In genomic region chr9:110296867-110297627, GRCm38 (mm10) we compare ENCODE assay signal across 7 mouse cellular contexts. TPM values are rescaled to one million over a fixed set of nuclear protein-coding genes. Genes with fewer than 3 reads are reported as not detected.
A peak's percentile ranks its signal among the peaks of the same experiment; 100 is the strongest.
DNase-seq lines count a peak whose midpoint lies in the region; ATAC-seq lines count a peak whose summit lies in the region.

No protein-coding gene starts in this region.

- H3K4me2 ChIP-seq in midbrain, embryonic 16.5 days (ENCODE audit: low read length), result no peak overlapping the region

- no peaks in the 10 kb centered on the region for H3K27me3 ChIP-seq in midbrain, embryonic 16.5 days (ENCODE audit: control insufficient read depth, insufficient read depth, low read depth, low read length)

- peak; percentile 79 for ATAC-seq in midbrain, embryonic 16.5 days

- intact Hi-C loops in left cerebral cortex, postnatal 4 days (cut with DNase I), result no loop called here

- DNase-seq in adrenal gland, adult 8-10 months, result peak; percentile 76
- DNase-seq in embryo, embryonic 11 days, result peak; percentile 89
- peak; percentile 56 to 77 for DNase-seq in gastrocnemius, postnatal 4 days (ENCODE audit: low spot score in 2 of 2)
- peak; percentile 86 for DNase-seq in kidney, adult 18-20 months
- peak; percentile 81 for DNase-seq in left cerebral cortex, postnatal 4 days
- DNase-seq in spleen, adult 18-20 months, result peak; percentile 40 to 74

- no peaks in the 10 kb centered on the region for H3K36me3 ChIP-seq in midbrain, embryonic 16.5 days (ENCODE audit: control insufficient read depth, insufficient read depth, low read length)

- 0 out of 2 replicates have a peak, but pooled peaks cover 2% of the 10 kb centered on the region for H3K9me3 ChIP-seq in midbrain, embryonic 16.5 days (replicated peaks; ENCODE audit: control insufficient read depth, low read length, poor library complexity, severe bottlenecking)

- under 1% methylated on average over 5 of the region's 5 CpGs for WGBS in midbrain, embryonic 16.5 days

- no peak overlapping the region for H3K4me3 ChIP-seq in midbrain, embryonic 16.5 days (ENCODE audit: low read depth, low read length)

- no peak overlapping the region for H3K27ac ChIP-seq in midbrain, embryonic 16.5 days (ENCODE audit: low read length)

- no peak overlapping the region for H3K9ac ChIP-seq in midbrain, embryonic 16.5 days (ENCODE audit: low read depth, low read length)

- H3K4me1 ChIP-seq in midbrain, embryonic 16.5 days (ENCODE audit: control insufficient read depth, insufficient read depth, low read length), result peaks cover 3% of the 10 kb centered on the region; the same call in 1 of the 2 replicates

RNA-seq across cellular contexts. Expression of gene Elp6, which starts 7.9 kb away (rescaled TPM):
- 10 to 100 TPM; 10.5 to 14.6 (median 12.2) TPM for total RNA-seq in adrenal gland, adult 8-10 months (2022)
- total RNA-seq in gastrocnemius, postnatal 4 days (2021), result 1 to 10 TPM; 4.8 to 5.5 TPM
- total RNA-seq in left cerebral cortex, postnatal 4 days (2021), result 10 to 100 TPM; 12.5 to 19.3 TPM
- polyA plus RNA-seq in midbrain, embryonic 16.5 days (2015; fragmentation: Nextera tagmentation; extraction: Ambion mirVana), result 39.4 and 41.0 TPM in 2 replicates

RNA-seq across cellular contexts. Expression of gene Scap, which starts 36.0 kb away (rescaled TPM):
- 100 to 1,000 TPM; 110 to 118 (median 116) TPM for total RNA-seq in adrenal gland, adult 8-10 months (2022)
- total RNA-seq in gastrocnemius, postnatal 4 days (2021), result 10 to 100 TPM; 25.1 to 29.4 TPM
- total RNA-seq in left cerebral cortex, postnatal 4 days (2021), result 10 to 100 TPM; 96.7 to 99.5 TPM
- polyA plus RNA-seq in midbrain, embryonic 16.5 days (2015; fragmentation: Nextera tagmentation; extraction: Ambion mirVana), result 57.4 and 64.5 TPM in 2 replicates

RNA-seq across cellular contexts. Expression of gene Cspg5, which starts 53.5 kb away (rescaled TPM):
- 10 to 100 TPM; 18.1 to 30.7 (median 25.3) TPM for total RNA-seq in adrenal gland, adult 8-10 months (2022)
- 1 to 10 TPM; 1.5 to 2.2 TPM for total RNA-seq in gastrocnemius, postnatal 4 days (2021)
- 100 to 1,000 TPM; 420 to 463 TPM for total RNA-seq in left cerebral cortex, postnatal 4 days (2021)
- 180 and 230 TPM in 2 replicates for polyA plus RNA-seq in midbrain, embryonic 16.5 days (2015; fragmentation: Nextera tagmentation; extraction: Ambion mirVana)

Comparison
In these comparisons a context has a peak if more than half of its experiments do, and no peak if none do; other contexts are left out.
1. RNA of gene Cspg5, which starts 53.5 kb away (total RNA-seq): 420 to 463 TPM in left cerebral cortex, postnatal 4 days; 18.1 to 30.7 TPM in adrenal gland, adult 8-10 months and 1.5 to 2.2 TPM in gastrocnemius, postnatal 4 days; every median in the first group is over 10 times any median in the second.
2. Peak in every context shown above with its lines, with median percentiles within 50 percentile points of each other: DNase-seq.